Comparison of ENCODE assay signal across 12 mouse cellular contexts in the genomic region with DNA sequence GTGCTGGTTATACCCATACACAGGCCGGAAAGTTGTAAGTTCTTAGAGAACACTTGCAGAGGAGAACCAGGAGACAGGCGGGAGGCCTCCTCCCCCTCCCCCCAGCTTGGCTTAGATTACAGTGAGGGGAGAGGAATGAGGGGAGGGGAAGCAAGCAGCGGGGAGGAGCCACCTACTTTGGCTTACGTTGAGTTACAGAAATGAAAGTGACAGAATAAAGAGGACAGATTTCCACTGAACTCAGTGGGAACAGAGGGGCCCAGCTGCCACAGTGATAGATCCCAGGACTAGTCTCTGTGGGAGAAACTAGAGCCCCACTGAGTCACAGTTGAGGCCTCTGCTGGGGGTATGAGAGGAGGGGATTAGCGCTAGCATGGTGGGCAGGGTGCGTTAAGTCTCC.
DNase-seq lines count a peak whose midpoint lies in the region; ATAC-seq lines count a peak whose summit lies in the region.
"Had no signal": no experiment of that assay in that cellular context is flagged by ENCODE, and none has a peak within 500 bp of the region (broad histone marks: within the 10 kb centered on the region; RNA-seq: fewer than 3 reads in every experiment).

No protein-coding gene starts in this region.

- H3K4me1 ChIP-seq in heart, embryonic 11.5 days (ENCODE audit: control insufficient read depth, insufficient read depth, low read length) = peaks cover 2% of the 10 kb centered on the region; the same call in 1 of the 2 replicates
- no peaks in the 10 kb centered on the region for H3K4me1 ChIP-seq in neural tube, embryonic 11.5 days (ENCODE audit: control insufficient read depth, insufficient read depth, low read length)
- H3K4me1 ChIP-seq in liver, embryonic 12.5 days = no peaks in the 10 kb centered on the region

- H3K36me3 ChIP-seq in heart, embryonic 11.5 days (ENCODE audit: control insufficient read depth, insufficient read depth, low read length) = no peaks in the 10 kb centered on the region
- H3K36me3 ChIP-seq in neural tube, embryonic 11.5 days (ENCODE audit: control insufficient read depth, insufficient read depth, low read length) = no peaks in the 10 kb centered on the region
- H3K36me3 ChIP-seq in liver, embryonic 12.5 days = no peaks in the 10 kb centered on the region
- H3K36me3 ChIP-seq: neural tube, embryonic 13.5 days had no signal

- no peak for DNase-seq in heart, postnatal 36 days
- DNase-seq in neural tube, embryonic 11.5 days (ENCODE audit: low spot score) = peak; percentile 38
- no peak for DNase-seq in neural tube, embryonic 10.5 days (ENCODE audit: extremely low spot score, low spot score)
- no peak for DNase-seq in gastrocnemius, postnatal 14 days
- no peak for DNase-seq in ovary, postnatal 10 days (ENCODE audit: low spot score)
- DNase-seq: adrenal gland, postnatal 36 days had no signal

- intact Hi-C loops in heart, postnatal 36 days (cut with DNase I) = no loop called here
- intact Hi-C loops in gastrocnemius, postnatal 14 days (cut with DNase I; ENCODE audit: low total_unique reads) = no loop called here

- peak overlapping the region; percentile 52 for H3K4me2 ChIP-seq in heart, embryonic 11.5 days
- no peak overlapping the region for H3K4me2 ChIP-seq in neural tube, embryonic 11.5 days (ENCODE audit: low read depth)
- H3K4me2 ChIP-seq in liver, embryonic 12.5 days = peak overlapping the region; percentile 32
- H3K4me2 ChIP-seq: neural tube, embryonic 13.5 days had no signal

- H3K27me3 ChIP-seq in heart, embryonic 11.5 days (ENCODE audit: control insufficient read depth, insufficient read depth, low read length) = no peaks in the 10 kb centered on the region
- H3K27me3 ChIP-seq in neural tube, embryonic 11.5 days (ENCODE audit: control insufficient read depth, insufficient read depth, low read length) = no peaks in the 10 kb centered on the region
- H3K27me3 ChIP-seq in liver, embryonic 12.5 days (replicated peaks) = no peaks in the 10 kb centered on the region
- H3K27me3 ChIP-seq: neural tube, embryonic 13.5 days had no signal

- H3K27ac ChIP-seq in heart, embryonic 11.5 days (ENCODE audit: low read depth, low read length) = no peak overlapping the region
- no peak overlapping the region for H3K27ac ChIP-seq in neural tube, embryonic 11.5 days (ENCODE audit: low read depth, low read length)
- no peak overlapping the region for H3K27ac ChIP-seq in liver, embryonic 12.5 days
- H3K27ac ChIP-seq: layer of hippocampus, adult 2 months; neural tube, embryonic 13.5 days had no signal

- H3K9me3 ChIP-seq in heart, embryonic 11.5 days (replicated peaks; ENCODE audit: control insufficient read depth, low read length) = no peaks in the 10 kb centered on the region
- no peaks in the 10 kb centered on the region for H3K9me3 ChIP-seq in neural tube, embryonic 11.5 days (ENCODE audit: control insufficient read depth, low read length)
- H3K9me3 ChIP-seq in liver, embryonic 12.5 days (replicated peaks) = no peaks in the 10 kb centered on the region
- H3K9me3 ChIP-seq: neural tube, embryonic 13.5 days had no signal

- WGBS in heart, embryonic 11.5 days (ENCODE audit: insufficient replicate concordance) = 4% methylated on average over 6 of the region's 6 CpGs
- 19% methylated on average over 6 of the region's 6 CpGs for WGBS in neural tube, embryonic 11.5 days
- WGBS in liver, embryonic 12.5 days (ENCODE audit: insufficient replicate concordance) = 17% methylated on average over 6 of the region's 6 CpGs

- ATAC-seq in heart, embryonic 11.5 days (replicated peaks; ENCODE audit: insufficient number of reproducible peaks, low FRiP score, low TSS enrichment) = 0 out of 2 replicates have a peak, but pooled peaks have one; percentile 46
- ATAC-seq in neural tube, embryonic 11.5 days (ENCODE audit: insufficient read depth, low FRiP score, low TSS enrichment) = no peak
- no peak for ATAC-seq in liver, embryonic 12.5 days
- ATAC-seq in megakaryocyte progenitor cell, adult 5-6 weeks (replicated peaks; ENCODE audit: poor library complexity) = no peak
- ATAC-seq: CD4-positive, CD25-positive, alpha-beta regulatory T cell, adult 4 months had no signal

- no peak overlapping the region for H3K9ac ChIP-seq in heart, embryonic 11.5 days (ENCODE audit: low read depth, low read length)
- H3K9ac ChIP-seq in neural tube, embryonic 11.5 days (ENCODE audit: low read length) = no peak overlapping the region
- no peak overlapping the region for H3K9ac ChIP-seq in liver, embryonic 12.5 days
- H3K9ac ChIP-seq: neural tube, embryonic 13.5 days had no signal

- peak overlapping the region; percentile 25; the same call in 1 of the 2 replicates for H3K4me3 ChIP-seq in heart, embryonic 11.5 days (ENCODE audit: low read depth, low read length)
- no peak overlapping the region for H3K4me3 ChIP-seq in neural tube, embryonic 11.5 days (ENCODE audit: low read depth, low read length)
- H3K4me3 ChIP-seq in liver, embryonic 12.5 days = no peak overlapping the region
- H3K4me3 ChIP-seq: layer of hippocampus, adult 2 months; neural tube, embryonic 13.5 days had no signal
